Mouse (Mus musculus) embryonic facial prominence, embryonic 13.5 days (tissue): Measurements from ENCODE around the gene Uba52. TPM values are rescaled to one million over a fixed set of nuclear protein-coding genes. Genes with fewer than 3 reads are reported as not detected.

Experiments used
- ATAC-seq: fragments of 200-750 bp; cut with Nextera tagmentation; 2 replicates; pipeline ENCODE4 v1.8.0; 2017; ENCODE audit warnings: low read depth; ENCODE audit not compliant: insufficient number of reproducible peaks, insufficient read depth, low FRiP score, low TSS enrichment
- H3K27ac ChIP-seq: fragments of 300-500 bp; sonication (generic); 2 replicates; pipeline ENCODE4 v1.5.1; 2015; ENCODE audit warnings: moderate library complexity, mild to moderate bottlenecking, inconsistent platforms
- H3K27me3 ChIP-seq: fragments of 300-500 bp; sonication (generic); 2 replicates; pipeline ENCODE4 v1.6.1; 2015; ENCODE audit warnings: mild to moderate bottlenecking, inconsistent platforms
- H3K36me3 ChIP-seq: fragments of 300-500 bp; sonication (generic); 2 replicates; pipeline ENCODE4 v1.6.1; 2015; ENCODE audit warnings: mild to moderate bottlenecking, inconsistent platforms
- H3K4me1 ChIP-seq: fragments of 300-500 bp; sonication (generic); 2 replicates; pipeline ENCODE4 v1.6.1; 2015; ENCODE audit warnings: inconsistent platforms
- H3K4me2 ChIP-seq: fragments of 300-500 bp; sonication (generic); 2 replicates; pipeline ENCODE4 v1.6.1; 2015; ENCODE audit warnings: moderate library complexity, mild to moderate bottlenecking, inconsistent platforms
- H3K4me3 ChIP-seq: fragments of 300-500 bp; sonication (generic); 2 replicates; pipeline ENCODE4 v1.5.1; 2015; ENCODE audit warnings: mild to moderate bottlenecking, inconsistent platforms
- H3K9ac ChIP-seq: fragments of 300-500 bp; sonication (generic); 2 replicates; pipeline ENCODE4 v1.6.1; 2015; ENCODE audit warnings: mild to moderate bottlenecking, inconsistent platforms
- H3K9me3 ChIP-seq: fragments of 300-500 bp; sonication (generic); 2 replicates; pipeline ENCODE4 v1.6.1; 2016; ENCODE audit warnings: inconsistent platforms
- WGBS: fragments of 180-500 bp; shearing (Covaris S2); methylation state at CpG from one replicate; pipeline ENCODE4 v1.1.7; 2015; ENCODE audit warnings: mixed read lengths; 5-methylcytosine and 5-hydroxymethylcytosine counted together
- polyA plus RNA-seq: library from polyadenylated mRNA; unstranded; fragments of >200 nt; fragmentation: Nextera tagmentation; extraction: Ambion mirVana; gene quantifications from 2 replicates; pipeline ENCODE4 v1.2.1, GENCODE M21; 2015

Gene Uba52
- polyA plus RNA-seq, 1 experiment from 2014 or later = 1,032 TPM

- H3K27ac ChIP-seq = no peak overlapping the region
- no peaks in the 10 kb centered on the region for H3K9me3 ChIP-seq
- H3K36me3 ChIP-seq = peaks cover 34% of the 10 kb centered on the region
Observed at GRCm38 (mm10) chr8:70461765-70462515, 48.7 kb downstream of the Uba52 start.

GRCm38 (mm10) chr8:70460606-70461005 is 50.0 kb downstream of the Uba52 start:
- no peak overlapping the region for H3K27ac ChIP-seq
- H3K36me3 ChIP-seq = peaks cover 23% of the 10 kb centered on the region
- 80% methylated on average over 9 of the region's 9 CpGs for WGBS
- H3K4me1 ChIP-seq = no peaks in the 10 kb centered on the region
- H3K9me3 ChIP-seq = no peaks in the 10 kb centered on the region
- H3K4me3 ChIP-seq = no peak overlapping the region
- no peaks in the 10 kb centered on the region for H3K27me3 ChIP-seq
- no peak for ATAC-seq
- H3K9ac ChIP-seq = no peak overlapping the region; the same call in 1 of the 2 replicates
- H3K4me2 ChIP-seq = no peak overlapping the region

More at GRCm38 (mm10) chr8:70461765-70462515, 48.7 kb downstream of the Uba52 start:
- H3K4me1 ChIP-seq = peaks cover 4% of the 10 kb centered on the region
- H3K4me3 ChIP-seq = no peak overlapping the region
- 91% methylated on average over 16 of the region's 16 CpGs for WGBS
- H3K27me3 ChIP-seq = no peaks in the 10 kb centered on the region
- no peak overlapping the region for H3K9ac ChIP-seq
- no peak overlapping the region for H3K4me2 ChIP-seq
- ATAC-seq = no peak

- ATAC-seq = no peak
- Histone ChIP-seq H3K4me3 (no peak overlapping the region), H3K9ac (no peak overlapping the region), H3K27me3 (no peaks in the 10 kb centered on the region), H3K27ac (no peak overlapping the region), H3K36me3 (peaks cover 26% of the 10 kb centered on the region), H3K4me2 (no peak overlapping the region), H3K4me1 (no peaks in the 10 kb centered on the region), H3K9me3 (no peaks in the 10 kb centered on the region)
- WGBS = 91% methylated on average over 5 of the region's 5 CpGs
Observed at GRCm38 (mm10) chr8:70460199-70460598, 50.4 kb downstream of the Uba52 start.

- 98% methylated on average over 2 of the region's 2 CpGs for WGBS
- no peak for ATAC-seq
- Histone ChIP-seq H3K4me3 (no peak overlapping the region), H3K27ac (no peak overlapping the region), H3K9me3 (no peaks in the 10 kb centered on the region), H3K4me1 (no peaks in the 10 kb centered on the region), H3K36me3 (peaks cover 25% of the 10 kb centered on the region), H3K9ac (no peak overlapping the region), H3K4me2 (no peak overlapping the region), H3K27me3 (no peaks in the 10 kb centered on the region)
Observed at GRCm38 (mm10) chr8:70459636-70460035, 51.0 kb downstream of the Uba52 start.

GRCm38 (mm10) chr8:70458462-70458861 is 52.1 kb downstream of the Uba52 start:
- ATAC-seq = no peak
- peaks cover 20% of the 10 kb centered on the region for H3K36me3 ChIP-seq
- no peak overlapping the region for H3K4me3 ChIP-seq
- no peaks in the 10 kb centered on the region for H3K27me3 ChIP-seq
- no peak overlapping the region for H3K4me2 ChIP-seq
- no peaks in the 10 kb centered on the region for H3K9me3 ChIP-seq
- H3K27ac ChIP-seq = no peak overlapping the region
- H3K9ac ChIP-seq = no peak overlapping the region
- WGBS = 86% methylated on average over 3 of the region's 3 CpGs
- H3K4me1 ChIP-seq = peaks cover 4% of the 10 kb centered on the region

Other genes with a start within 250 kb of the Uba52 start
- 47.3 and 57.5 TPM in 2 replicates for gene Homer3, start 228.0 kb downstream of the Uba52 start, polyA plus RNA-seq
- gene Ddx49, start 208.3 kb downstream of the Uba52 start, polyA plus RNA-seq = 54.4 and 58.3 TPM in 2 replicates
- 315 and 327 TPM in 2 replicates for gene Cope, start 208.3 kb downstream of the Uba52 start, polyA plus RNA-seq
- 9.3 and 9.4 TPM in 2 replicates for gene Cers1, start 195.0 kb downstream of the Uba52 start, polyA plus RNA-seq
- gene Gdf1, start 181.0 kb downstream of the Uba52 start, polyA plus RNA-seq = 2.2 and 4.2 TPM in 2 replicates
- 20.3 and 22.1 TPM in 2 replicates for gene Upf1, start 157.5 kb downstream of the Uba52 start, polyA plus RNA-seq
- gene Comp, start 137.2 kb downstream of the Uba52 start, polyA plus RNA-seq = 0.59 and 0.81 TPM in 2 replicates
- gene Crtc1, start 71.2 kb downstream of the Uba52 start, polyA plus RNA-seq = 26.6 and 28.1 TPM in 2 replicates
- gene Klhl26, start 33.8 kb downstream of the Uba52 start, polyA plus RNA-seq = 28.2 and 30.8 TPM in 2 replicates
- gene Tmem59l, start 23.4 kb downstream of the Uba52 start, polyA plus RNA-seq = 32.3 and 34.8 TPM in 2 replicates
- gene Crlf1, start 17.6 kb downstream of the Uba52 start, polyA plus RNA-seq = 152 and 159 TPM in 2 replicates
- gene Rex1bd, start 4.0 kb downstream of the Uba52 start, polyA plus RNA-seq = 169 and 178 TPM in 2 replicates
- 297 and 306 TPM in 2 replicates for gene Fkbp8, start 16.9 kb upstream of the Uba52 start, polyA plus RNA-seq
- gene Kxd1, start 17.2 kb upstream of the Uba52 start, polyA plus RNA-seq = 55.4 and 59.9 TPM in 2 replicates
- 20.6 and 21.3 TPM in 2 replicates for gene Ell, start 28.7 kb upstream of the Uba52 start, polyA plus RNA-seq
- 153 and 166 TPM in 2 replicates for gene Isyna1, start 83.6 kb upstream of the Uba52 start, polyA plus RNA-seq
- 100 and 107 TPM in 2 replicates for gene Ssbp4, start 98.1 kb upstream of the Uba52 start, polyA plus RNA-seq
- 1.9 TPM in 2 replicates for gene Lrrc25, start 105.4 kb upstream of the Uba52 start, polyA plus RNA-seq
- 0.14 and 0.22 TPM in 2 replicates for gene Gdf15, start 121.7 kb upstream of the Uba52 start, polyA plus RNA-seq
- 50.5 and 63.1 TPM in 2 replicates for gene Pgpep1, start 149.6 kb upstream of the Uba52 start, polyA plus RNA-seq
- gene Lsm4, start 162.4 kb upstream of the Uba52 start, polyA plus RNA-seq = 248 and 270 TPM in 2 replicates
- gene Jund, start 188.1 kb upstream of the Uba52 start, polyA plus RNA-seq = 54.7 and 68.5 TPM in 2 replicates
- gene Iqcn, start 192.7 kb upstream of the Uba52 start, polyA plus RNA-seq = 0.07 TPM in 1 of 2 replicates, not detected in the other
- not detected in 2 replicates for gene Gm3336, start 207.7 kb upstream of the Uba52 start, polyA plus RNA-seq
- gene Pde4c, start 212.9 kb upstream of the Uba52 start, polyA plus RNA-seq = 0.13 and 0.14 TPM in 2 replicates
- 23.8 TPM in 2 replicates for gene Rab3a, start 243.9 kb upstream of the Uba52 start, polyA plus RNA-seq